Mouse (Mus musculus) lung, adult 2 months (tissue): ENCODE data around the gene Glipr2.

Experiments
- CTCF ChIP-seq: fragments of 200-500 bp; IDR thresholded peaks from 2 replicates; pipeline ENCODE4 v1.5.1; 2011; ENCODE audit warnings: mild to moderate bottlenecking, low read length, control low read depth; ENCODE audit not compliant: insufficient read depth
- POLR2A ChIP-seq: fragments of 200-500 bp; IDR thresholded peaks from 2 replicates; pipeline ENCODE4 v1.6.1; 2011; ENCODE audit warnings: low read depth, mild to moderate bottlenecking, control low read depth, low read length, borderline replicate concordance; ENCODE audit errors: extremely low read depth

DNA sequence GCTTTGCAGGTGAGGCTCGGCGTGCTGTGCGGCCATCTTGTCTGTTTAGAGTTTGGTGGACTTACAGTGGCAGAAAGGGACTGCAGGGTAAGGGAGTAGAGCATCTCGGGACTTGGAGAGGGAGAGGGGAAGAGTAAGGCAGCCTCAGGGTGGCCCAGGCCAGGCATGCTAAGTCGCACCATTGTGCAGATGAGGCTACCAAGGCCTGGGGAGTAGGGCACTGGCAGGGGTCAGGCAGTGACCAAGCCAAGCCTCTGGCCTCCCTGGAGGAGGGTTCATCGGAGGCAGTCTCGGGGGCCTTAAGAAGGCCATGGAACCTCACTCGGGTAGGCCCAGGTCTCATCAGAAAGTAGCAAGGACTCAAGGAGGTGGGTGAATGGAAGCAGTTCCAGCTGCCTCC lies 14.8 kb upstream of the Glipr2 start:
- no peak for TF ChIP-seq CTCF
- TF ChIP-seq POLR2A = no peak
